Mouse (Mus musculus): ENCODE results near the gene I830077J02Rik.

- TF ChIP-seq CTCF (IDR thresholded peaks at IDR 0.05; ENCODE audit: low read depth, low read length), result no peak
- TF ChIP-seq GATA2 (IDR thresholded peaks at IDR 0.05; ENCODE audit: borderline replicate concordance, low read depth, low read length), result no peak
- 0 out of 2 replicates have a peak, but pooled peaks have one; percentile 25 for TF ChIP-seq TAL1 (conservative IDR thresholded peaks at IDR 0.05; ENCODE audit: low read depth, low read length)
- no peak for TF ChIP-seq GATA1 (IDR thresholded peaks at IDR 0.05; ENCODE audit: borderline replicate concordance, low read length)
- no peak for TF ChIP-seq POLR2AphosphoS5 (IDR thresholded peaks at IDR 0.05; ENCODE audit: insufficient replicate concordance, low read depth, low read length)
Measured at GRCm38 (mm10) chr3:105932240-105933071, at the start of gene I830077J02Rik.
